Mouse (Mus musculus): ENCODE data around the gene Itfg2. TPM values are rescaled to one million over a fixed set of nuclear protein-coding genes. Genes with fewer than 3 reads are reported as not detected.

Itfg2 gene
- total RNA-seq, 2 experiments from 2014 or later: 19.5 to 37.3 TPM

Other genes starting within 250 kb of the Itfg2 start
- not detected in 2 replicates for gene Tead4, start 124.1 kb downstream of the Itfg2 start, total RNA-seq (2015; ENCODE audit: low replicate concordance)
- gene Tead4, start 124.1 kb downstream of the Itfg2 start, total RNA-seq (2017; ENCODE audit: low replicate concordance): not detected in 2 replicates
- 0.84 and 2.9 TPM in 2 replicates for gene Tulp3, start 69.1 kb downstream of the Itfg2 start, total RNA-seq (2015; ENCODE audit: low replicate concordance)
- 2.3 and 3.0 TPM in 2 replicates for gene Tulp3, start 69.1 kb downstream of the Itfg2 start, total RNA-seq (2017; ENCODE audit: low replicate concordance)
- 141 and 176 TPM in 2 replicates for gene Rhno1, start 62.0 kb downstream of the Itfg2 start, total RNA-seq (2015; ENCODE audit: low replicate concordance)
- gene Rhno1, start 62.0 kb downstream of the Itfg2 start, total RNA-seq (2017; ENCODE audit: low replicate concordance): 147 and 174 TPM in 2 replicates
- gene Foxm1, start 62.0 kb downstream of the Itfg2 start, total RNA-seq (2015; ENCODE audit: low replicate concordance): 131 and 194 TPM in 2 replicates
- 90.5 and 96.5 TPM in 2 replicates for gene Foxm1, start 62.0 kb downstream of the Itfg2 start, total RNA-seq (2017; ENCODE audit: low replicate concordance)
- not detected in 2 replicates for gene Tex52, start 49.5 kb downstream of the Itfg2 start, total RNA-seq (2015; ENCODE audit: low replicate concordance)
- 1.9 and 6.4 TPM in 2 replicates for gene Tex52, start 49.5 kb downstream of the Itfg2 start, total RNA-seq (2017; ENCODE audit: low replicate concordance)
- gene Gm44596, start 49.4 kb downstream of the Itfg2 start, total RNA-seq (2015; ENCODE audit: low replicate concordance): not detected in 2 replicates
- not detected in 2 replicates for gene Gm44596, start 49.4 kb downstream of the Itfg2 start, total RNA-seq (2017; ENCODE audit: low replicate concordance)
- not detected in 2 replicates for gene Nrip2, start 25.6 kb downstream of the Itfg2 start, total RNA-seq (2015; ENCODE audit: low replicate concordance)
- not detected in 2 replicates for gene Nrip2, start 25.6 kb downstream of the Itfg2 start, total RNA-seq (2017; ENCODE audit: low replicate concordance)
- gene Fkbp4, start 13.7 kb upstream of the Itfg2 start, total RNA-seq (2015; ENCODE audit: low replicate concordance): 18.0 and 23.5 TPM in 2 replicates
- 40.8 and 44.4 TPM in 2 replicates for gene Fkbp4, start 13.7 kb upstream of the Itfg2 start, total RNA-seq (2017; ENCODE audit: low replicate concordance)
- gene Pzp, start 101.8 kb upstream of the Itfg2 start, total RNA-seq (2015; ENCODE audit: low replicate concordance): not detected in 2 replicates
- gene Pzp, start 101.8 kb upstream of the Itfg2 start, total RNA-seq (2017; ENCODE audit: low replicate concordance): not detected in 2 replicates
- gene A2ml1, start 156.7 kb upstream of the Itfg2 start, total RNA-seq (2015; ENCODE audit: low replicate concordance): not detected in 2 replicates
- gene A2ml1, start 156.7 kb upstream of the Itfg2 start, total RNA-seq (2017; ENCODE audit: low replicate concordance): not detected in 2 replicates
- not detected in 2 replicates for gene Klrb1a, start 198.6 kb upstream of the Itfg2 start, total RNA-seq (2015; ENCODE audit: low replicate concordance)
- gene Klrb1a, start 198.6 kb upstream of the Itfg2 start, total RNA-seq (2017; ENCODE audit: low replicate concordance): not detected in 2 replicates
- not detected in 2 replicates for gene Clec2h, start 237.5 kb upstream of the Itfg2 start, total RNA-seq (2015; ENCODE audit: low replicate concordance)
- not detected in 2 replicates for gene Clec2h, start 237.5 kb upstream of the Itfg2 start, total RNA-seq (2017; ENCODE audit: low replicate concordance)

Data from erythroid progenitor cell, adult 5-6 weeks (primary cell).